Mouse (Mus musculus) liver, embryonic 14.5 days (tissue): Measurements from ENCODE around the gene Wbp2.

Experiments used
- CTCF ChIP-seq: IDR thresholded peaks from 2 replicates; pipeline ENCODE4 v1.5.1; 2016; ENCODE audit warnings: antibody characterized with exemption, low read depth, control low read depth
- EP300 ChIP-seq: IDR thresholded peaks from 2 replicates; pipeline ENCODE4 v1.6.1; 2016; ENCODE audit warnings: antibody characterized with exemption, low read depth

DNA sequence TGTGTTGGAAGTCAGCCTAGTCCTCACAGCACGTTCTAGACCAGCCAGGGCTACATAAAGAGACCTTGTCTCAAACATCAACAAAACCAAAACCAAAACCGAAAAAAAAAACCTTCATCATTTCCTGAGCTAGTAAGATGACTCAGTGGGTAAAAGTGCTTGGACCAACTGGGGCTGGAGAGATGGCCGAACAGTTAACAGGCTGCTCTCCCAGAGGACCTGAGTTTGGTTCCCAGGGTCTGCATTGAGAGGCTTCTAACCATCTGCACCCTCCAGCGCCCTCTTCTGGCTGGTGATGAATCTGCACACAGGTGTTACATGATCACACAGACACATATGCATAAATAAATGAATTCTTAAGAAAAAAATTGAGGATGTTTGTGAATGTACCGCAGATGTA is 15.3 kb downstream of the Wbp2 start:
- TF ChIP-seq CTCF (peak; percentile 75), EP300 (no peak)
